Mouse (Mus musculus) frontal cortex, postnatal 36 days (tissue): ENCODE results near the gene Prl2b1.

Experiments
- DNase-seq, 2 experiments: peaks; one replicate each; pipeline ENCODE4 v3.0.0; 2022; ENCODE audit warnings: low spot score in 2 of 2

Prl2b1 gene

GRCm38 (mm10) chr13:27390746-27391145 is at the start of gene Prl2b1:
Gene Prl2b1 (minus strand): TSS chr13:27390846.
- DNase-seq: no peak

GRCm38 (mm10) chr13:27438588-27438987 is 47.9 kb upstream of the Prl2b1 start, which contains the start of gene Prl8a6:
Gene Prl8a6 (minus strand): TSS chr13:27438688.
- no peak for DNase-seq

GRCm38 (mm10) chr13:27433159-27433558 is 42.5 kb upstream of the Prl2b1 start:
- no peak for DNase-seq

- no peak for DNase-seq
Measured at GRCm38 (mm10) chr13:27413640-27414039, 23.0 kb upstream of the Prl2b1 start.

GRCm38 (mm10) chr13:27399061-27399724 is 8.5 kb upstream of the Prl2b1 start:
- no peak for DNase-seq

GRCm38 (mm10) chr13:27345373-27345772 is 45.3 kb downstream of the Prl2b1 start, which contains the start of gene Prl8a2:
Gene Prl8a2 (plus strand): TSS chr13:27345673.
- DNase-seq: no peak

GRCm38 (mm10) chr13:27342733-27343275 is 47.8 kb downstream of the Prl2b1 start:
- DNase-seq: no peak

GRCm38 (mm10) chr13:27334989-27335388 is 55.7 kb downstream of the Prl2b1 start:
- DNase-seq: no peak
